Mouse (Mus musculus) stomach, embryonic 14.5 days (tissue): ENCODE measurements at regions not wholly inside any gene's neighbourhood (a gene's known extent, or its start where the extent isn't known, plus 50 kb on each side); places are given as distances from the start of the nearest gene placed in this dataset.
"Not testable (repeated sequence)": the region's sequence is repeated elsewhere in the genome, so short reads cannot be mapped to it uniquely, and the experiment has no call there.

ENCODE experiments used
- ATAC-seq: fragments of 200-750 bp; cut with Nextera tagmentation; 2 replicates; pipeline ENCODE4 v1.8.0; 2017; ENCODE audit warnings: low read depth, moderate TSS enrichment; ENCODE audit not compliant: insufficient number of reproducible peaks, insufficient read depth, low FRiP score
- H3K27ac ChIP-seq: fragments of 300-500 bp; sonication (generic); 2 replicates; pipeline ENCODE4 v1.5.1; 2014; ENCODE audit warnings: mild to moderate bottlenecking, low read length, moderate library complexity, mixed read lengths
- H3K27me3 ChIP-seq: fragments of 300-500 bp; sonication (generic); 2 replicates; pipeline ENCODE4 v1.6.1; 2014; ENCODE audit warnings: low read length, control low read depth, mixed read lengths; ENCODE audit not compliant: control insufficient read depth, insufficient read depth
- H3K36me3 ChIP-seq: fragments of 300-500 bp; sonication (generic); 2 replicates; pipeline ENCODE4 v1.6.1; 2014; ENCODE audit warnings: mild to moderate bottlenecking, control low read depth, low read length, moderate library complexity, mixed read lengths; ENCODE audit not compliant: control insufficient read depth, insufficient read depth
- H3K4me1 ChIP-seq: fragments of 300-500 bp; sonication (generic); 2 replicates; pipeline ENCODE4 v1.6.1; 2014; ENCODE audit warnings: low read length, control low read depth, mixed read lengths; ENCODE audit not compliant: control insufficient read depth, insufficient read depth
- H3K4me2 ChIP-seq: fragments of 300-500 bp; sonication (generic); replicated peaks from 2 replicates; pipeline ENCODE4 v1.6.1; 2014; ENCODE audit warnings: low read depth, low read length, control low read depth
- H3K4me3 ChIP-seq: fragments of 300-500 bp; sonication (generic); 2 replicates; pipeline ENCODE4 v1.5.1; 2014; ENCODE audit warnings: low read depth, low read length, control low read depth
- H3K9ac ChIP-seq: fragments of 300-500 bp; sonication (generic); replicated peaks from 2 replicates; pipeline ENCODE4 v1.6.1; 2014; ENCODE audit warnings: low read depth, mild to moderate bottlenecking, control low read depth, low read length, moderate library complexity, mixed read lengths
- H3K9me3 ChIP-seq: fragments of 300-500 bp; sonication (generic); 2 replicates; pipeline ENCODE4 v1.6.1; 2016; ENCODE audit warnings: low read depth, low read length, control low read depth; ENCODE audit not compliant: control insufficient read depth
- WGBS: fragments of 180-500 bp; shearing (Covaris S2); extraction: QIAGEN DNeasy Blood & Tissue Kit; methylation state at CpG from one replicate; pipeline ENCODE4 v1.1.7; 2014; 5-methylcytosine and 5-hydroxymethylcytosine counted together

GRCm38 (mm10) chr16:55516994-55517393 lies 219.2 kb upstream of the Zpld1 start:
- Histone ChIP-seq H3K4me2 (no peak overlapping the region), H3K4me3 (no peak overlapping the region), H3K4me1 (no peaks in the 10 kb centered on the region), H3K36me3 (no peaks in the 10 kb centered on the region), H3K27me3 (no peaks in the 10 kb centered on the region), H3K9me3 (no peaks in the 10 kb centered on the region), H3K27ac (no peak overlapping the region), H3K9ac (no peak overlapping the region)
- no peak for ATAC-seq
- 75% methylated on average over 4 of the region's 4 CpGs for WGBS

- Histone ChIP-seq H3K4me2 (no peak overlapping the region), H3K4me3 (no peak overlapping the region), H3K36me3 (no peaks in the 10 kb centered on the region), H3K27ac (no peak overlapping the region), H3K4me1 (no peaks in the 10 kb centered on the region), H3K27me3 (no peaks in the 10 kb centered on the region), H3K9ac (no peak overlapping the region), H3K9me3 (no peaks in the 10 kb centered on the region)
- no peak for ATAC-seq
- 72% methylated on average over 16 of the region's 16 CpGs for WGBS
Observed at GRCm38 (mm10) chr16:55515228-55515696, 217.5 kb upstream of the Zpld1 start.

GRCm38 (mm10) chr16:55514448-55515200 lies 216.8 kb upstream of the Zpld1 start:
- Histone ChIP-seq H3K27me3 (no peaks in the 10 kb centered on the region), H3K4me3 (no peak overlapping the region), H3K36me3 (no peaks in the 10 kb centered on the region), H3K4me1 (no peaks in the 10 kb centered on the region), H3K9me3 (no peaks in the 10 kb centered on the region), H3K9ac (no peak overlapping the region), H3K27ac (no peak overlapping the region), H3K4me2 (no peak overlapping the region)
- WGBS = 89% methylated on average over 6 of the region's 6 CpGs
- no peak for ATAC-seq

- no peak overlapping the region for H3K4me3 ChIP-seq
- H3K9me3 ChIP-seq = no peaks in the 10 kb centered on the region
- 34% methylated on average over 6 of the region's 6 CpGs for WGBS
- ATAC-seq = peak; percentile 78
- no peak overlapping the region for H3K9ac ChIP-seq
- H3K4me2 ChIP-seq = no peak overlapping the region
- H3K27ac ChIP-seq = peak overlapping the region; percentile 58; the same call in 1 of the 2 replicates
- no peaks in the 10 kb centered on the region for H3K4me1 ChIP-seq
- H3K27me3 ChIP-seq = no peaks in the 10 kb centered on the region
- no peaks in the 10 kb centered on the region for H3K36me3 ChIP-seq
Observed at GRCm38 (mm10) chr16:55504796-55505413, 207.1 kb upstream of the Zpld1 start.

- Histone ChIP-seq H3K4me3 (no peak overlapping the region), H3K9ac (no peak overlapping the region), H3K4me1 (no peaks in the 10 kb centered on the region), H3K36me3 (no peaks in the 10 kb centered on the region), H3K27me3 (no peaks in the 10 kb centered on the region), H3K9me3 (no peaks in the 10 kb centered on the region), H3K27ac (no peak overlapping the region; the same call in 1 of the 2 replicates), H3K4me2 (no peak overlapping the region)
- 45% methylated on average over 3 of the region's 3 CpGs for WGBS
- ATAC-seq = peak; percentile 65; the same call in 1 of the 2 replicates
Observed at GRCm38 (mm10) chr16:55504274-55504673, 206.5 kb upstream of the Zpld1 start.

GRCm38 (mm10) chr16:55503273-55503672 lies 205.5 kb upstream of the Zpld1 start:
- H3K4me3 ChIP-seq = no peak overlapping the region
- no peak overlapping the region for H3K4me2 ChIP-seq
- no peak for ATAC-seq

GRCm38 (mm10) chr16:55499831-55500230 lies 202.0 kb upstream of the Zpld1 start:
- H3K27me3 ChIP-seq, ATAC-seq, H3K4me3 ChIP-seq: not testable (repeated sequence)

More at GRCm38 (mm10) chr16:55503273-55503672, 205.5 kb upstream of the Zpld1 start:
- Histone ChIP-seq H3K36me3 (no peaks in the 10 kb centered on the region), H3K27ac (no peak overlapping the region), H3K4me1 (no peaks in the 10 kb centered on the region), H3K9me3 (no peaks in the 10 kb centered on the region), H3K9ac (no peak overlapping the region), H3K27me3 (no peaks in the 10 kb centered on the region)

GRCm38 (mm10) chr16:55495051-55495450 lies 197.3 kb upstream of the Zpld1 start:
- Histone ChIP-seq H3K27me3 (no peaks in the 10 kb centered on the region), H3K27ac (no peak overlapping the region), H3K4me3 (no peak overlapping the region), H3K9me3 (no peaks in the 10 kb centered on the region), H3K4me1 (no peaks in the 10 kb centered on the region), H3K9ac (no peak overlapping the region), H3K4me2 (no peak overlapping the region), H3K36me3 (no peaks in the 10 kb centered on the region)
- 57% methylated on average over 10 of the region's 10 CpGs for WGBS
- ATAC-seq = no peak

More at GRCm38 (mm10) chr16:55499831-55500230, 202.0 kb upstream of the Zpld1 start:
- not testable (repeated sequence) for H3K27ac ChIP-seq, H3K4me1 ChIP-seq, H3K9me3 ChIP-seq, H3K4me2 ChIP-seq, H3K9ac ChIP-seq, H3K36me3 ChIP-seq
